Mouse (Mus musculus) cerebellum, adult 11 months (tissue): ENCODE measurements around the gene Gm14698.
"Not testable (repeated sequence)": the region's sequence is repeated elsewhere in the genome, so short reads cannot be mapped to it uniquely, and the experiment has no call there.

Experiments
- DNase-seq: peaks from one replicate; pipeline ENCODE4 v3.0.0; 2022

Gm14698 gene

DNA sequence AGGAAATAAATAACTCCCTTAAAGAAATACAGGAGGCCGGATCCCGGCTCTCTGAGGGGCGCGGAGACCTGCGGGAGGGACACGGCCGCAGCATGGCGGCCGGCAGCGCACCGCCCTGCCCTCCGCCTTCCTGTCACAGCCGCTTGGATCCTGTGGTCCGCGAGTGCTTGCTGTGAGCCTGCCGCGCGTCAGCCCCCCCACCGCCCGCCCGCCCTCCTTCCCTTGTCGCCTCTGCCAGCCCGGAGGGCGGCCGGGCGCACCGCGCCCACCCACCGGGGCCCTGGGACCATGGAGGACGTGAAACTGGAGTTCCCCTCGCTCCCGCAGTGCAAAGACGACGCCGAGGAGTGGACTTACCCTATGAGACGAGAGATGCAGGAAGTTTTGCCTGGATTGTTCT is at the start of gene Gm14698:
Gm14698 (plus strand) TSS at position 35 of the 400 bp plus-strand sequence.
- DNase-seq: peak; percentile 2

DNA sequence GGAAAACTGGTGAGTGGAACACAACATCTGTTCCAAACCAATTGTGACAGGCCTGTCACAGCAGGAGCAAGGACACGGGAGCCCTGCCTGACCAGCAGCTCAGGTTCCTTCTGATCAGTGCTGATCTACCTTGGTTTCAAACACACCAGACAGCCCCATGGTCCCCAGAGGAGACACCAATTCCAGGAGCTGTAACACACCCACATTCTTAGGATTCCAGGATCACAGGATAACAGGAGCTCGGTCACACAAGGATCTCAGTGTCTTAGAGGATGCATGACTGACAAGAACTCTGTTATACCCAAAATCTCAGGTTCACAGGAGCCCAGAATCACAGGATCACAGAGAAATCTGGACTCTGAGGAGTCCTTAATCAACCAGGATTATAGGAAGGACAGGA is 444 bp upstream of the Gm14698 start:
- not testable (repeated sequence) for DNase-seq

DNA sequence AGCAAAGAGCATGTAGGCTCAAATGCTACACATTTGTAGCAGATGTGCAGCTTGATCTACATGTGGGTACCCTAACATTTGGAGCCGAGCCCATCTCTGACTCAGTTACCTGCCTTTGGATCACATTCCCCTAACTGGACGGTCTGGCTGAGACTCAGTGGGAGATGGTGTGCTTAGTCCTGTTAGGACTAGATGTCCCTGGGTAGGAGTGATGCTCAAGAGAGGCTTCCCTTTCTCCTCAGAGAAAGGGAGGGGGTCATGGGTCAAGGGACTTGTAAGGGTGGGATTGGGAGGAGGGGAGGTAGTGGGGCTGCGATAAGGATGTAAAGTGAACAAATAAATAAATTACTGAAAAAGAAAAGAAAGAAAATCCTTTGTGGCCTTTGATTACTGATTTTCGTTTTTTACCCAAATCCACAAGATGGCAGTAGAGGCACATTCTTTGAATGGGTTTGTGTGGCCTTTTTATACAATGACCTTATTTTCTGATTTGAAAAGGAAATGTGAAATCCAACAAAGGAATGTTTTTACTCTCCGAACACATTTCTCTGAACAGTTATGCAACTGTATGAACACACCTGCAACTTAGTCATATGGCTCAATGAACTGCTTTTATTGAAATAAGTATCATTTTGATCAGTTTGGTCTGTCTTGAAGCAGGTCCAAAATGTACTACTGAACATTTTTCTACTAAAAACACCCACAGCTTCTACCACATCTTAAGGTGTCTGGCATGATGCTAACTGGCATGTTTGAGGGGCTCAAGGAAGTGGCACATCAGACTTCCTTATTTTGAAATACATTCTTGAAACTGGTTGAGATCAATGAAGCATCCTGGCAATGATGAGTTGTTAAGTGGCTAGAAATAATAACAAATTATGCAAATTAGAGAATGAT is 18.9 kb downstream of the Gm14698 start:
- DNase-seq: no peak

DNA sequence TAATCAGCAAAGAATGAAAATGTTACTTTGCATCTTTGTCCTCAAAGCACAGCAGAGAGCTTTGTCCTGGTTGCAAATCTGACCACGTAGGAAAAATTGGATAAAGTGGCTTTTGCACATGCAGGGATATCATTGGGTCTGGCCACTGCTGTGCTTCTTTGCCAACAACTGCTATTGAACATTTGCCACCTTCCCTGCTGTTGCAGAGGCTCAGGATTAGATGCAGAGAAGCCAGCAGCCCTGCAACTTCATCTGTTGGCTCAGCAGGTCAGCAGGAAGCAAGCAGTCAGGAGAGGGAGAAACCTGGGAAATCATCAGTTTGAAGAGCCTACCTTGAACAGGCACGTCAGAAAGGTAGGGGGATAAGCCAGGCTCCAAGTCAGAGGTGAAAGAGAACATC is 44.3 kb downstream of the Gm14698 start:
- DNase-seq: peak; percentile 29
